Mouse (Mus musculus): ENCODE results near the gene Megf8. TPM values are rescaled to one million over a fixed set of nuclear protein-coding genes. Genes with fewer than 3 reads are reported as not detected.
A peak's percentile ranks its signal among the peaks of the same experiment; 100 is the strongest.

The Megf8 gene
- polyA plus RNA-seq, 1 experiment from 2014 or later, result 15.4 TPM

- 87% methylated on average over 25 of the region's 30 CpGs for WGBS
- no peak for ATAC-seq (ENCODE audit: low read depth)
Measured at GRCm38 (mm10) chr7:25271651-25272444, 45.1 kb upstream of the Megf8 start.

GRCm38 (mm10) chr7:25272445-25273258 is 44.3 kb upstream of the Megf8 start:
- Histone ChIP-seq H3K4me2 (ENCODE audit: low read depth, low read length) (no peak overlapping the region), H3K36me3 (ENCODE audit: control insufficient read depth, insufficient read depth, low read length) (peaks cover 49% of the 10 kb centered on the region), H3K9ac (ENCODE audit: low read depth, low read length) (no peak overlapping the region), H3K4me1 (ENCODE audit: control insufficient read depth, insufficient read depth, low read length) (peaks cover 33% of the 10 kb centered on the region), H3K27me3 (replicated peaks; ENCODE audit: control insufficient read depth, insufficient read depth, low read length) (no peaks in the 10 kb centered on the region), H3K27ac (replicated peaks; ENCODE audit: low read depth, low read length) (no peak overlapping the region), H3K9me3 (ENCODE audit: control insufficient read depth, low read length) (no peaks in the 10 kb centered on the region), H3K4me3 (ENCODE audit: low read depth, low read length) (no peak overlapping the region)
- no peak for DNase-seq (ENCODE audit: low spot score)
- no peak for ATAC-seq (ENCODE audit: low read depth)
- 87% methylated on average over 35 of the region's 38 CpGs for WGBS

More at GRCm38 (mm10) chr7:25271651-25272444, 45.1 kb upstream of the Megf8 start:
- no peak overlapping the region for H3K9ac ChIP-seq (ENCODE audit: low read depth, low read length)
- DNase-seq (ENCODE audit: low spot score), result no peak
- H3K36me3 ChIP-seq (ENCODE audit: control insufficient read depth, insufficient read depth, low read length), result peaks cover 49% of the 10 kb centered on the region
- no peaks in the 10 kb centered on the region for H3K9me3 ChIP-seq (ENCODE audit: control insufficient read depth, low read length)
- no peak overlapping the region for H3K4me3 ChIP-seq (ENCODE audit: low read depth, low read length)
- no peaks in the 10 kb centered on the region for H3K27me3 ChIP-seq (replicated peaks; ENCODE audit: control insufficient read depth, insufficient read depth, low read length)
- no peak overlapping the region for H3K4me2 ChIP-seq (ENCODE audit: low read depth, low read length)
- H3K27ac ChIP-seq (replicated peaks; ENCODE audit: low read depth, low read length), result no peak overlapping the region
- peaks cover 29% of the 10 kb centered on the region for H3K4me1 ChIP-seq (ENCODE audit: control insufficient read depth, insufficient read depth, low read length)

DNA sequence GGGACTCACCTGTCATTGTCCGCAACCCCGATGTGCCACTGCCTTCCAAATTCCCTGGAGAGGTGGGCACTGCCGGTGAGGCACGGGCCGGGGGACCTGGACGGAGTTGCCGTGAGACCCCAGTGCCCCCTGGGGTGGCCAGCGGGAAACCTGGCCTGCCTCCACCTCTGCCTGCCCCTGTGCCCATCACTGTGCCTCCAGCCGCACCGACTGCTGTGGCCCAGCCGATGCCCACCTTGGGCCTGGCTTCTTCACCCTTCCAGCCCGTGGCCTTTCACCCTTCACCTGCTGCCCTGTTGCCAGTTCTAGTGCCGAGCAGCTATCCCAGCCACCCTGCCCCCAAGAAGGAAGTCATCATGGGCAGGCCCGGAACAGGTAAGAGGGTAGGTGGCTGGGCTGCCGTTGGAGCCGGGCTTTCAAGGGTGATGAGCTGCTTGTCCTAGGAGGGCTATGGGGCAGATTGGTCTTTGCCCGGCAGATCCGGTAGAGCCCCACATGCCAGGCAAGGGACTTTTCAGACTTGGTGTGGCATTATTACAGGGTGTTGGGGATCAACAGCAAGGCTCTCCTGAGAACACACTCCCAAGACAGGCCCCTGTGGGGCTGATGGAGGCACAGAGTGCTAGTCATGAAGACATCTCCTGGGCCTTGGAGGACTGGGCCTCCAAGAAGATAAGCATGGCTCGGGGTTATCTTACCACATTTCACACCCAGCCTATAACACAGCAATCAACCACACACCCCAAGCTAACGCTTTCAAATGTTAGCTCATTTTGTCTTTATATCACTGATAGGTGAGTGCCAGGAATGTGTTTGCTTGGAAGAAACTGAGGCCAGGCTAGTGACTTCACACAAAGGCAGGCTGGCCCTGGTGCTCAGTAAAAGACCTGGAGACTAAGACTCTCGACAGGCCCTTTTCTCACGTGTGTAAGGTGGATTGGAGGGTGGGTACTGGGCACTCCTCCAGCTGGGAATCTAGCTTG is 43.4 kb upstream of the Megf8 start:
- ATAC-seq (ENCODE audit: low read depth), result no peak

GRCm38 (mm10) chr7:25274571-25274970 is 42.4 kb upstream of the Megf8 start:
- H3K9ac ChIP-seq (ENCODE audit: low read depth, low read length), result peak overlapping the region; percentile 42; the same call in 1 of the 2 replicates
- no peak overlapping the region for H3K4me3 ChIP-seq (ENCODE audit: low read depth, low read length)
- no peaks in the 10 kb centered on the region for H3K9me3 ChIP-seq (ENCODE audit: control insufficient read depth, low read length)
- ATAC-seq (ENCODE audit: low read depth), result no peak
- H3K4me2 ChIP-seq (ENCODE audit: low read depth, low read length), result no peak overlapping the region
- peaks cover 49% of the 10 kb centered on the region for H3K36me3 ChIP-seq (ENCODE audit: control insufficient read depth, insufficient read depth, low read length)
- no peak for DNase-seq (ENCODE audit: low spot score)
- 44% methylated on average over 3 of the region's 5 CpGs for WGBS
- H3K4me1 ChIP-seq (ENCODE audit: control insufficient read depth, insufficient read depth, low read length), result peaks cover 30% of the 10 kb centered on the region
- no peaks in the 10 kb centered on the region for H3K27me3 ChIP-seq (replicated peaks; ENCODE audit: control insufficient read depth, insufficient read depth, low read length)
- peak overlapping the region; percentile 55 for H3K27ac ChIP-seq (replicated peaks; ENCODE audit: low read depth, low read length)

More for the DNA sequence above, 43.4 kb upstream of the Megf8 start:
- Histone ChIP-seq H3K36me3 (ENCODE audit: control insufficient read depth, insufficient read depth, low read length) (peaks cover 49% of the 10 kb centered on the region), H3K27ac (replicated peaks; ENCODE audit: low read depth, low read length) (no peak overlapping the region), H3K4me1 (ENCODE audit: control insufficient read depth, insufficient read depth, low read length) (peaks cover 35% of the 10 kb centered on the region), H3K27me3 (replicated peaks; ENCODE audit: control insufficient read depth, insufficient read depth, low read length) (no peaks in the 10 kb centered on the region), H3K4me3 (ENCODE audit: low read depth, low read length) (no peak overlapping the region), H3K9me3 (ENCODE audit: control insufficient read depth, low read length) (no peaks in the 10 kb centered on the region), H3K4me2 (ENCODE audit: low read depth, low read length) (no peak overlapping the region), H3K9ac (ENCODE audit: low read depth, low read length) (0 out of 2 replicates have a peak overlapping the region, but pooled peaks have one; percentile 42)
- no peak for DNase-seq (ENCODE audit: low spot score)
- 89% methylated on average over 22 of the region's 22 CpGs for WGBS

DNA sequence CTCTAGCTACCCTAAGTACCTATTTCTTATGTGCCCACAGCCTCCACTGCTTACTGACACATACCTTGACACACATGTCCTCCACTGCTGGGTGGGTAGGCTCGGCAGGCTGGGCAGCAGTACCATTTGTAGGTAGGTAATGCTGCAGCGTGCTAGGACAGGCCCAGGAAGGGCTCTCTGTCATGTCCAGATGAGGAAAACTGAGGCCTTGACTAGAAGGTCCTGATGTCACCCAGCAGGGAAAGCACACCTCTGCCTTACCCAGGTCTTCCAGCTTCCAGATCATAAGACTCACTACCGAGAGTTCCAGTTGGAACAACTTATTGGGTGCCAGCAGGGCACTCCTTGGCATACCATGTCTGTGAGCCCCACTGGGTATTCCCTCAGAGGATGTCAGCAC is 42.0 kb upstream of the Megf8 start:
- Histone ChIP-seq H3K4me2 (ENCODE audit: low read depth, low read length) (no peak overlapping the region), H3K9me3 (ENCODE audit: control insufficient read depth, low read length) (no peaks in the 10 kb centered on the region), H3K9ac (ENCODE audit: low read depth, low read length) (peak overlapping the region; percentile 41; the same call in 1 of the 2 replicates), H3K4me3 (ENCODE audit: low read depth, low read length) (no peak overlapping the region), H3K4me1 (ENCODE audit: control insufficient read depth, insufficient read depth, low read length) (peaks cover 32% of the 10 kb centered on the region), H3K27ac (replicated peaks; ENCODE audit: low read depth, low read length) (peak overlapping the region; percentile 55), H3K36me3 (ENCODE audit: control insufficient read depth, insufficient read depth, low read length) (peaks cover 49% of the 10 kb centered on the region), H3K27me3 (replicated peaks; ENCODE audit: control insufficient read depth, insufficient read depth, low read length) (no peaks in the 10 kb centered on the region)
- DNase-seq (ENCODE audit: low spot score) (no peak), ATAC-seq (ENCODE audit: low read depth) (no peak)
- WGBS, result 77% methylated on average over 3 of the region's 3 CpGs

- peak; percentile 54 for DNase-seq (ENCODE audit: low spot score)
Measured at GRCm38 (mm10) chr7:25275555-25276298, 41.2 kb upstream of the Megf8 start.

DNA sequence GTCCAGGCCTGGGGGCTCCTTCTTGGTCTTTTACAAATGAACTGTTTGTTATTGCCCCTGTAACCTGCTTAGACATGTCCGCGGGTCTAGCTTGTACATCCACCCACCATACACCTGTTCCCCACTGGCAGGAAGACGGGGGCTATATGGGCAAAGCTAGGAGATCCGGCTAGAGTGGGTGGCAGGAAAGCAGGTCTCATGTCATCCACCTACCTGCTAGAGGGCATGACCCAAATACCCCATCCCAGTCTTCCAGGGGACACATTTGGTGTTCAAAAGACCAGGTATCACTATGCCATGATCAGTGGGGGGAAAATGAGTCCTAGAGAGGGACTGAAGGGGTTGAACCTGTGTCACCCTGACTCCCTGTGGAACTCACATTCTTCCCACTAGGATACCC is 39.6 kb upstream of the Megf8 start:
- Histone ChIP-seq H3K27ac (replicated peaks; ENCODE audit: low read depth, low read length) (peak overlapping the region; percentile 99), H3K4me3 (ENCODE audit: low read depth, low read length) (peak overlapping the region; percentile 90), H3K27me3 (replicated peaks; ENCODE audit: control insufficient read depth, insufficient read depth, low read length) (no peaks in the 10 kb centered on the region), H3K36me3 (ENCODE audit: control insufficient read depth, insufficient read depth, low read length) (peaks cover 31% of the 10 kb centered on the region), H3K9ac (ENCODE audit: low read depth, low read length) (peak overlapping the region; percentile 77), H3K4me2 (ENCODE audit: low read depth, low read length) (peak overlapping the region; percentile 84), H3K4me1 (ENCODE audit: control insufficient read depth, insufficient read depth, low read length) (peaks cover 48% of the 10 kb centered on the region), H3K9me3 (ENCODE audit: control insufficient read depth, low read length) (no peaks in the 10 kb centered on the region)
- ATAC-seq (ENCODE audit: low read depth) (no peak), DNase-seq (ENCODE audit: low spot score) (no peak)
- 82% methylated on average over 4 of the region's 4 CpGs for WGBS

More at GRCm38 (mm10) chr7:25275555-25276298, 41.2 kb upstream of the Megf8 start:
- H3K9me3 ChIP-seq (ENCODE audit: control insufficient read depth, low read length), result no peaks in the 10 kb centered on the region
- peaks cover 48% of the 10 kb centered on the region for H3K36me3 ChIP-seq (ENCODE audit: control insufficient read depth, insufficient read depth, low read length)
- 0 out of 2 replicates have a peak overlapping the region, but pooled peaks have one; percentile 12 for H3K4me2 ChIP-seq (ENCODE audit: low read depth, low read length)
- ATAC-seq (ENCODE audit: low read depth), result no peak
- WGBS, result 45% methylated on average over 8 of the region's 9 CpGs
- peak overlapping the region; percentile 67 for H3K27ac ChIP-seq (replicated peaks; ENCODE audit: low read depth, low read length)
- no peak overlapping the region for H3K4me3 ChIP-seq (ENCODE audit: low read depth, low read length)
- no peaks in the 10 kb centered on the region for H3K27me3 ChIP-seq (replicated peaks; ENCODE audit: control insufficient read depth, insufficient read depth, low read length)
- peak overlapping the region; percentile 41 for H3K9ac ChIP-seq (ENCODE audit: low read depth, low read length)
- H3K4me1 ChIP-seq (ENCODE audit: control insufficient read depth, insufficient read depth, low read length), result peaks cover 39% of the 10 kb centered on the region
